Mouse (Mus musculus) intestine, embryonic 15.5 days (tissue): Measurements from ENCODE around the gene Tnik. TPM values are rescaled to one million over a fixed set of nuclear protein-coding genes. Genes with fewer than 3 reads are reported as not detected.
A peak's percentile ranks its signal among the peaks of the same experiment; 100 is the strongest.

Source experiments
- ATAC-seq: fragments of 200-750 bp; cut with Nextera tagmentation; 2 replicates; pipeline ENCODE4 v1.8.0; 2017; ENCODE audit warnings: moderate TSS enrichment, moderate library complexity
- H3K27ac ChIP-seq: fragments of 300-500 bp; sonication (generic); 2 replicates; pipeline ENCODE4 v1.5.1; 2015; ENCODE audit warnings: mild to moderate bottlenecking, inconsistent platforms
- H3K27me3 ChIP-seq: fragments of 300-500 bp; sonication (generic); replicated peaks from 2 replicates; pipeline ENCODE4 v1.6.1; 2015; ENCODE audit warnings: inconsistent platforms
- H3K36me3 ChIP-seq: fragments of 300-500 bp; sonication (generic); 2 replicates; pipeline ENCODE4 v1.6.1; 2015; ENCODE audit warnings: inconsistent platforms
- H3K4me1 ChIP-seq: fragments of 300-500 bp; sonication (generic); replicated peaks from 2 replicates; pipeline ENCODE4 v1.6.1; 2015; ENCODE audit warnings: inconsistent platforms
- H3K4me2 ChIP-seq: fragments of 300-500 bp; sonication (generic); replicated peaks from 2 replicates; pipeline ENCODE4 v1.6.1; 2015; ENCODE audit warnings: mild to moderate bottlenecking, inconsistent platforms
- H3K4me3 ChIP-seq: fragments of 300-500 bp; sonication (generic); replicated peaks from 2 replicates; pipeline ENCODE4 v1.5.1; 2015; ENCODE audit warnings: inconsistent platforms
- H3K9ac ChIP-seq: fragments of 300-500 bp; sonication (generic); 2 replicates; pipeline ENCODE4 v1.6.1; 2015; ENCODE audit warnings: inconsistent platforms
- H3K9me3 ChIP-seq: fragments of 300-500 bp; sonication (generic); 2 replicates; pipeline ENCODE4 v1.6.1; 2016; ENCODE audit warnings: inconsistent platforms
- WGBS: fragments of 180-500 bp; shearing (Covaris S2); methylation state at CpG from one replicate; pipeline ENCODE4 v1.1.7; 2015; 5-methylcytosine and 5-hydroxymethylcytosine counted together
- polyA plus RNA-seq: library from polyadenylated mRNA; unstranded; fragments of >200 nt; fragmentation: Nextera tagmentation; extraction: Ambion mirVana; gene quantifications from 2 replicates; pipeline ENCODE4 v1.2.1, GENCODE M21; 2015

Tnik gene
- polyA plus RNA-seq, 1 experiment from 2014 or later, result 12.3 TPM

GRCm38 (mm10) chr3:28269716-28270115 is 6.7 kb downstream of the Tnik start:
- Histone ChIP-seq H3K27me3 (no peaks in the 10 kb centered on the region), H3K4me3 (no peak overlapping the region), H3K4me1 (peaks cover 11% of the 10 kb centered on the region; the same call in 1 of the 2 replicates), H3K36me3 (no peaks in the 10 kb centered on the region), H3K27ac (no peak overlapping the region), H3K4me2 (no peak overlapping the region), H3K9ac (no peak overlapping the region), H3K9me3 (no peaks in the 10 kb centered on the region)
- WGBS, result 66% methylated on average over 2 of the region's 2 CpGs
- ATAC-seq, result no peak

GRCm38 (mm10) chr3:28271884-28272283 is 8.9 kb downstream of the Tnik start:
- Histone ChIP-seq H3K27ac (no peak overlapping the region), H3K36me3 (no peaks in the 10 kb centered on the region), H3K9ac (no peak overlapping the region)

DNA sequence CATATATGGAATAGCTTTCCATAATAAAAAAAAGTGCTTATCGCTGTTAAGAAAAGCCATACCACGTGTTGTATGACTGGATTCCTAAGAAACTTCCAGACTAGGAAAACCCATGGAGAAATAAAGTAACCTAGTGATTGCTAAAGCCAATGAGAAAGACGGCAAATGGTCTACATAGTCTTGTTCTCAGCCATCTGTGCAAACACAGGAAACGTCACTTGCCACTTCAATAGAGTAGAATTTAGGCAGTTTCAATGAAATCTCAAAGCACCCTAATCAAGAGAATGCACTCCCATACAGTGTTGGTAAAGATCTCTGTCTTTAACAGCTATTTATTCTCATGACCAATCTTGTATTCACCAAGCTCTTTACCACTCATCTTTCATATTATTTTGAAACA is 11.7 kb downstream of the Tnik start:
- Histone ChIP-seq H3K4me3 (no peak overlapping the region), H3K9me3 (no peaks in the 10 kb centered on the region), H3K4me1 (no peaks in the 10 kb centered on the region), H3K4me2 (no peak overlapping the region), H3K27me3 (no peaks in the 10 kb centered on the region), H3K9ac (no peak overlapping the region), H3K36me3 (no peaks in the 10 kb centered on the region), H3K27ac (no peak overlapping the region)
- no peak for ATAC-seq
- WGBS, result 90% methylated on average over 4 of the region's 4 CpGs

More at GRCm38 (mm10) chr3:28271884-28272283, 8.9 kb downstream of the Tnik start:
- no peak overlapping the region for H3K4me3 ChIP-seq
- no peaks in the 10 kb centered on the region for H3K9me3 ChIP-seq
- no peak overlapping the region for H3K4me2 ChIP-seq
- no peak for ATAC-seq
- no peaks in the 10 kb centered on the region for H3K4me1 ChIP-seq
- no peaks in the 10 kb centered on the region for H3K27me3 ChIP-seq

DNA sequence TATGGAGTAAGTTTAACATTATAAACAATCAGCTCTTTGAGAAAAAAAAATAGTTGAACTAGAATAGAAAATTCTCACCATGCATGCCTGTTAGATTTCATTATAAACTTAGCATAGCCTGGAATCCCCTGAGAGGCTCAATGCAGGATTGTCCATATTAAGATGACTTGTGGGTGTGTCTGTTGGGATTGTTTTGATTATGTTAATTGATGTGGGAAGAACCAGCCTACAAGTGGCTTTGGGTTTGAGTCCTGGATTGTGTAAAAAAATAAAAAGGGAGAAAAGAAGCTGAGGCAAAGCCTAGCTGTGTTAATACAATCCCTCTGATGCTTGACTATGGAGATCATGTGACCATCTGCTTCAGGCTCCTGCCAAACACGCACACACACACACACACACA is 26.7 kb downstream of the Tnik start:
- Histone ChIP-seq H3K4me1 (no peaks in the 10 kb centered on the region), H3K27me3 (no peaks in the 10 kb centered on the region), H3K36me3 (no peaks in the 10 kb centered on the region), H3K4me3 (no peak overlapping the region), H3K4me2 (no peak overlapping the region), H3K27ac (no peak overlapping the region), H3K9me3 (no peaks in the 10 kb centered on the region), H3K9ac (no peak overlapping the region)
- WGBS, result 71% methylated on average over 1 of the region's 1 CpGs
- no peak for ATAC-seq

- no peaks in the 10 kb centered on the region for H3K27me3 ChIP-seq
- H3K9me3 ChIP-seq, result no peaks in the 10 kb centered on the region
- WGBS, result 62% methylated on average over 4 of the region's 4 CpGs
- H3K4me1 ChIP-seq, result no peaks in the 10 kb centered on the region
- no peaks in the 10 kb centered on the region for H3K36me3 ChIP-seq
- no peak overlapping the region for H3K9ac ChIP-seq
- no peak overlapping the region for H3K4me2 ChIP-seq
- ATAC-seq, result no peak
- H3K27ac ChIP-seq, result no peak overlapping the region
- H3K4me3 ChIP-seq, result no peak overlapping the region
These were observed 38.4 kb downstream of the Tnik start for GRCm38 (mm10) chr3:28301378-28301777.

- H3K9me3 ChIP-seq, result no peaks in the 10 kb centered on the region
- no peaks in the 10 kb centered on the region for H3K4me1 ChIP-seq
- H3K27ac ChIP-seq, result no peak overlapping the region
- H3K4me3 ChIP-seq, result no peak overlapping the region
- no peaks in the 10 kb centered on the region for H3K27me3 ChIP-seq
- WGBS, result 64% methylated on average over 5 of the region's 5 CpGs
- peak; percentile 68; the same call in 1 of the 2 replicates for ATAC-seq
- no peak overlapping the region for H3K4me2 ChIP-seq
- no peak overlapping the region for H3K9ac ChIP-seq
- no peaks in the 10 kb centered on the region for H3K36me3 ChIP-seq
These were observed 40.9 kb downstream of the Tnik start for GRCm38 (mm10) chr3:28303915-28304314.

- no peak for ATAC-seq
These were observed 43.8 kb downstream of the Tnik start for GRCm38 (mm10) chr3:28306852-28307251.

DNA sequence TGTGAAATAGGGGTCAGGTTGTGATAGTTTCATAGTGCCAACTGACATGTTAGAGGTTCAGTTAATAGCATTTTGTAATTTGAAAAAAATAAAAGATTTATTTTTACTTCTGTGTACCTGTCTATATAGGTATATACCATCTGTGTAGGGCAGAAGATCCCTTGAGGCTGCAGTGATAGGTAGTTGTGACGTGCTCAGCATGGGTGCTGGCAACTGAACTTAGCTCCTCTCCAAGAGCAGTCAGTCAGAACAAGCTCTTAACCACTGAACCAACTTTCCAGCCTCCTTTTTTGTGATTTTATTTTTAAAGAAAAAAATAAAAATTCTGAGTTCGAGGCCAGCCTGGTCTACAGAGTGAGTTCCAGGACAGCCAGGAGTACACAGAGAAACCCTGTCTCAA is 51.4 kb downstream of the Tnik start:
- no peaks in the 10 kb centered on the region for H3K9me3 ChIP-seq
- ATAC-seq, result no peak
- WGBS, result 85% methylated on average over 2 of the region's 2 CpGs

More at GRCm38 (mm10) chr3:28306852-28307251, 43.8 kb downstream of the Tnik start:
- WGBS, result 81% methylated on average over 3 of the region's 3 CpGs
- Histone ChIP-seq H3K4me3 (no peak overlapping the region), H3K27ac (no peak overlapping the region), H3K36me3 (no peaks in the 10 kb centered on the region), H3K4me1 (no peaks in the 10 kb centered on the region), H3K9ac (no peak overlapping the region), H3K4me2 (no peak overlapping the region), H3K27me3 (no peaks in the 10 kb centered on the region), H3K9me3 (no peaks in the 10 kb centered on the region)

GRCm38 (mm10) chr3:28317339-28317738 is 54.3 kb downstream of the Tnik start:
- ATAC-seq, result no peak
- Histone ChIP-seq H3K36me3 (no peaks in the 10 kb centered on the region), H3K27me3 (no peaks in the 10 kb centered on the region), H3K4me1 (no peaks in the 10 kb centered on the region), H3K9me3 (no peaks in the 10 kb centered on the region), H3K27ac (no peak overlapping the region), H3K4me2 (no peak overlapping the region), H3K4me3 (no peak overlapping the region), H3K9ac (no peak overlapping the region)
- WGBS, result 79% methylated on average over 1 of the region's 1 CpGs

More for the DNA sequence above, 51.4 kb downstream of the Tnik start:
- H3K27ac ChIP-seq, result no peak overlapping the region
- H3K4me2 ChIP-seq, result no peak overlapping the region
- no peaks in the 10 kb centered on the region for H3K36me3 ChIP-seq
- no peaks in the 10 kb centered on the region for H3K27me3 ChIP-seq
- no peaks in the 10 kb centered on the region for H3K4me1 ChIP-seq
- no peak overlapping the region for H3K9ac ChIP-seq
- no peak overlapping the region for H3K4me3 ChIP-seq

DNA sequence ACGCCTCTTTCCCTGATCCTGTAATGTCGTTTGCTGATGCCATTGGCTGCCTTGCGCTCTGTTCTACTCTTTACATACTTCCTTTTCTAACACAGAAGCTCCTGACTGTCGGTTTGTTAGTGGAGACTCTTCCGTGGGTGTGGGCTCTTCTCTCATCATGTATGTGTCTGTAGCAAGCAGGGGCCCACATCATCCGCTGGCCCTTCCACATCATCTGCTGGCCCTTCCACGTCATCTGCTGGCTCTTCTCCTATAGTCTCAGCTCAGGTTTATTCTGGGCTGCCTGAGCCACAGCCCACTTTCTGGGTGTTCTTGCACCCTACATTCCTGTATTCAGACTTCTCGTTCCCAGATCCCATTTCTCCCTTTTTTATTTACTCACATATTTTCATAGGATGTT is 58.6 kb downstream of the Tnik start:
- no peak overlapping the region for H3K9ac ChIP-seq
- no peaks in the 10 kb centered on the region for H3K9me3 ChIP-seq
- no peaks in the 10 kb centered on the region for H3K27me3 ChIP-seq
- no peak for ATAC-seq
- no peak overlapping the region for H3K4me2 ChIP-seq
- no peak overlapping the region for H3K4me3 ChIP-seq
- H3K4me1 ChIP-seq, result no peaks in the 10 kb centered on the region
- no peaks in the 10 kb centered on the region for H3K36me3 ChIP-seq
- 89% methylated on average over 8 of the region's 8 CpGs for WGBS
- H3K27ac ChIP-seq, result no peak overlapping the region

GRCm38 (mm10) chr3:28325613-28326233 is 62.7 kb downstream of the Tnik start:
- Histone ChIP-seq H3K27ac (no peak overlapping the region), H3K4me2 (no peak overlapping the region), H3K36me3 (no peaks in the 10 kb centered on the region), H3K4me3 (no peak overlapping the region), H3K4me1 (no peaks in the 10 kb centered on the region), H3K9ac (no peak overlapping the region), H3K27me3 (no peaks in the 10 kb centered on the region), H3K9me3 (no peaks in the 10 kb centered on the region)
- no peak for ATAC-seq
- WGBS, result 90% methylated on average over 8 of the region's 8 CpGs

DNA sequence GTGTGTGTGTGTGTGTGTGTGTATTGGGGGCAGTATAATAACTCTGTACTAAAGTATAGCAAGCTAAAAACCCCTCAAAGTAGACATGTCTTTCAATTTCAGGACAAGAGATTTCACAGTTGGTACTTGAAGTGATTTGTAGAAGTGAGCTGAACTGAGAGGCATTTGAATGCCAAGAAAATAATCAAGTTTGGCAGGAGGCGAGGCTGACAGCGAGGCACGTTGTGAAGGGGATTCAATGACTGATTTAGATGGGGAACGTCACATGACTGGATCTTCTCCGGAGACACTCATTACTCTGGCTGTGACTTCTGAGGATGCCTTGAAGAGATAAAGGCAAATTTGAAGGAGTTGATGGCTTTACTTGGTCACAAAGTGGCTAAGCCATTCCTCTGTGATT is 69.3 kb downstream of the Tnik start:
- Histone ChIP-seq H3K4me2 (no peak overlapping the region), H3K4me3 (no peak overlapping the region), H3K27ac (no peak overlapping the region), H3K27me3 (no peaks in the 10 kb centered on the region), H3K4me1 (no peaks in the 10 kb centered on the region), H3K36me3 (no peaks in the 10 kb centered on the region), H3K9me3 (no peaks in the 10 kb centered on the region), H3K9ac (no peak overlapping the region)
- WGBS, result 81% methylated on average over 5 of the region's 5 CpGs
- no peak for ATAC-seq

- Histone ChIP-seq H3K27me3 (no peaks in the 10 kb centered on the region), H3K4me1 (no peaks in the 10 kb centered on the region), H3K9ac (no peak overlapping the region), H3K9me3 (no peaks in the 10 kb centered on the region), H3K36me3 (no peaks in the 10 kb centered on the region), H3K4me2 (no peak overlapping the region), H3K27ac (no peak overlapping the region), H3K4me3 (no peak overlapping the region)
- WGBS, result 52% methylated on average over 6 of the region's 6 CpGs
- no peak for ATAC-seq
These were observed 70.9 kb downstream of the Tnik start for GRCm38 (mm10) chr3:28333869-28334268.
